ENCODE assay signal across 10 mouse cellular contexts in the genomic region with DNA sequence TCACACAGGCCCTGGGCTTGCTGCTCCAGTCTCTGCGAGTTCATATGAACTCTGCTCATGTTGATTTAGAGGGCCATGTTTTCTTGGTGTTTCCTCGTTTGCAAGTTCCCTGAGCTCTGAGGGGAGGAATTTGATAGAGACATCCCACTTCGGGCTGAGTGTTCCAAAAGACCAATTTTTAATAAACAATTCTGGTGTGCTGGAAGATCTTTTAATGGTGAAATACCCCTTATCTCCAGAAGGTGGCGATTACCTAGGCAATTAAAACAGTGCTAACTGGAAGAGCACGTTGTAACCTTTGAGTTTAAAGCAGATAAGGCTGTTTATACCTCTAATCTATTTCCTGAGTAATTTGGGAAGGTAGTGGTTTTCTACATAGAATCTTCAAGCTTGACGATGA. TPM values are rescaled to one million over a fixed set of nuclear protein-coding genes. Genes with fewer than 3 reads are reported as not detected.
DNase-seq lines count a peak whose midpoint lies in the region; ATAC-seq lines count a peak whose summit lies in the region.
"Had no signal": no experiment of that assay in that cellular context is flagged by ENCODE, and none has a peak within 500 bp of the region (broad histone marks: within the 10 kb centered on the region; RNA-seq: fewer than 3 reads in every experiment).

No protein-coding gene starts in this region.

- no peak overlapping the region for H3K4me2 ChIP-seq in hindbrain, embryonic 14.5 days (replicated peaks)
- H3K4me2 ChIP-seq: stomach, embryonic 15.5 days had no signal

- H3K36me3 ChIP-seq in hindbrain, embryonic 14.5 days (replicated peaks; ENCODE audit: control insufficient read depth, insufficient read depth): no peaks in the 10 kb centered on the region
- H3K36me3 ChIP-seq in hindbrain, embryonic 10.5 days: no peaks in the 10 kb centered on the region
- H3K36me3 ChIP-seq: stomach, embryonic 15.5 days had no signal

- H3K4me1 ChIP-seq in hindbrain, embryonic 14.5 days (replicated peaks; ENCODE audit: control insufficient read depth, insufficient read depth, low read length): 0 out of 2 replicates have a peak, but pooled peaks cover 7% of the 10 kb centered on the region
- H3K4me1 ChIP-seq in hindbrain, embryonic 10.5 days (replicated peaks): peaks cover 12% of the 10 kb centered on the region

- no peaks in the 10 kb centered on the region for H3K27me3 ChIP-seq in hindbrain, embryonic 14.5 days (ENCODE audit: control insufficient read depth, insufficient read depth, low read length)
- H3K27me3 ChIP-seq in hindbrain, embryonic 10.5 days (ENCODE audit: insufficient read depth, poor library complexity, severe bottlenecking): 0 out of 2 replicates have a peak, but pooled peaks cover 6% of the 10 kb centered on the region
- H3K27me3 ChIP-seq: megakaryocyte, embryonic 14.5 days; stomach, embryonic 15.5 days had no signal

- no peak overlapping the region for H3K27ac ChIP-seq in hindbrain, embryonic 14.5 days
- H3K27ac ChIP-seq in hindbrain, embryonic 10.5 days: no peak overlapping the region
- H3K27ac ChIP-seq: stomach, embryonic 15.5 days had no signal

- ATAC-seq in hindbrain, embryonic 14.5 days (ENCODE audit: low FRiP score): no peak

- no peaks in the 10 kb centered on the region for H3K9me3 ChIP-seq in hindbrain, embryonic 14.5 days (ENCODE audit: control insufficient read depth, low read length)
- no peaks in the 10 kb centered on the region for H3K9me3 ChIP-seq in hindbrain, embryonic 10.5 days
- H3K9me3 ChIP-seq: megakaryocyte, embryonic 14.5 days; stomach, embryonic 15.5 days had no signal

- no peak overlapping the region for H3K4me3 ChIP-seq in hindbrain, embryonic 14.5 days (replicated peaks; ENCODE audit: low read length)
- H3K4me3 ChIP-seq in hindbrain, embryonic 10.5 days: no peak overlapping the region
- H3K4me3 ChIP-seq: megakaryocyte, embryonic 14.5 days; stomach, embryonic 15.5 days had no signal

- 28% methylated on average over 6 of the region's 6 CpGs for WGBS in hindbrain, embryonic 14.5 days
- WGBS in hindbrain, embryonic 10.5 days: 29% methylated on average over 6 of the region's 6 CpGs

- H3K9ac ChIP-seq in hindbrain, embryonic 14.5 days: no peak overlapping the region
- H3K9ac ChIP-seq: stomach, embryonic 15.5 days had no signal

- DNase-seq in hindbrain, embryonic 14.5 days (ENCODE audit: low spot score): peak; percentile 75
- no peak for DNase-seq in hindbrain, embryonic 10.5 days (ENCODE audit: low spot score)
- peak; percentile 38 for DNase-seq in thymus, postnatal 0 days (ENCODE audit: low spot score)
- DNase-seq in thymus, postnatal 36 days: no peak
- peak; percentile 52 for DNase-seq in embryo, embryonic 11 days
- peak; percentile 7 for DNase-seq in yolk sac, embryonic 10.5 days (ENCODE audit: low spot score)
- no peak for DNase-seq in adrenal gland, adult 2 months
- no peak for DNase-seq in right cerebral cortex, postnatal 10 days (ENCODE audit: low spot score in 2 of 2)

RNA-seq across cellular contexts. Expression of gene Shq1, which starts 4.0 kb away (rescaled TPM):
- 7.6 and 7.9 TPM in 2 replicates for polyA plus RNA-seq in hindbrain, embryonic 14.5 days (2014; fragmentation: Nextera tagmentation; extraction: Ambion mirVana)
- polyA plus RNA-seq in hindbrain, embryonic 10.5 days (2016; fragmentation: Nextera tagmentation; extraction: Ambion mirVana): 19.1 and 21.2 TPM in 2 replicates
- 14.0 and 15.4 TPM in 2 replicates for polyA plus RNA-seq in thymus, postnatal 0 days (2015; fragmentation: Nextera tagmentation; extraction: Ambion mirVana)
- total RNA-seq in adrenal gland, adult 2 months (2021): 1 to 10 TPM; 8.5 to 8.6 TPM
- 3.7 and 4.5 TPM in 2 replicates for polyA plus RNA-seq in adrenal gland, adult 2 months (2012; rRNA removed)

RNA-seq across cellular contexts. Expression of gene Gxylt2, which starts 29.6 kb away (rescaled TPM):
- 2.2 and 2.3 TPM in 2 replicates for polyA plus RNA-seq in hindbrain, embryonic 14.5 days (2014; fragmentation: Nextera tagmentation; extraction: Ambion mirVana)
- 2.4 and 3.1 TPM in 2 replicates for polyA plus RNA-seq in hindbrain, embryonic 10.5 days (2016; fragmentation: Nextera tagmentation; extraction: Ambion mirVana)
- 0.96 and 1.2 TPM in 2 replicates for polyA plus RNA-seq in thymus, postnatal 0 days (2015; fragmentation: Nextera tagmentation; extraction: Ambion mirVana)
- under 1 TPM; 0.40 to 0.73 TPM for total RNA-seq in adrenal gland, adult 2 months (2021)
- polyA plus RNA-seq in adrenal gland, adult 2 months (2012; rRNA removed): 1.1 and 2.9 TPM in 2 replicates

Comparison
In these comparisons a context has a peak if more than half of its experiments do, and no peak if none do; other contexts are left out.
1. DNase-seq: peak in hindbrain, embryonic 14.5 days (single experiment), thymus, postnatal 0 days (single experiment), embryo, embryonic 11 days (single experiment) and yolk sac, embryonic 10.5 days (single experiment); none in hindbrain, embryonic 10.5 days (single experiment), thymus, postnatal 36 days (0 of 2), adrenal gland, adult 2 months (single experiment) and right cerebral cortex, postnatal 10 days (0 of 2).